Mouse (Mus musculus) embryonic facial prominence, embryonic 13.5 days (tissue): ENCODE results near the gene Abcb11. TPM values are rescaled to one million over a fixed set of nuclear protein-coding genes. Genes with fewer than 3 reads are reported as not detected.

ENCODE experiments used
- ATAC-seq: fragments of 200-750 bp; cut with Nextera tagmentation; 2 replicates; pipeline ENCODE4 v1.8.0; 2017; ENCODE audit warnings: low read depth; ENCODE audit not compliant: insufficient number of reproducible peaks, insufficient read depth, low FRiP score, low TSS enrichment
- H3K27ac ChIP-seq: fragments of 300-500 bp; sonication (generic); 2 replicates; pipeline ENCODE4 v1.5.1; 2015; ENCODE audit warnings: moderate library complexity, mild to moderate bottlenecking, inconsistent platforms
- H3K27me3 ChIP-seq: fragments of 300-500 bp; sonication (generic); 2 replicates; pipeline ENCODE4 v1.6.1; 2015; ENCODE audit warnings: mild to moderate bottlenecking, inconsistent platforms
- H3K36me3 ChIP-seq: fragments of 300-500 bp; sonication (generic); 2 replicates; pipeline ENCODE4 v1.6.1; 2015; ENCODE audit warnings: mild to moderate bottlenecking, inconsistent platforms
- H3K4me1 ChIP-seq: fragments of 300-500 bp; sonication (generic); 2 replicates; pipeline ENCODE4 v1.6.1; 2015; ENCODE audit warnings: inconsistent platforms
- H3K4me2 ChIP-seq: fragments of 300-500 bp; sonication (generic); 2 replicates; pipeline ENCODE4 v1.6.1; 2015; ENCODE audit warnings: moderate library complexity, mild to moderate bottlenecking, inconsistent platforms
- H3K4me3 ChIP-seq: fragments of 300-500 bp; sonication (generic); 2 replicates; pipeline ENCODE4 v1.5.1; 2015; ENCODE audit warnings: mild to moderate bottlenecking, inconsistent platforms
- H3K9ac ChIP-seq: fragments of 300-500 bp; sonication (generic); 2 replicates; pipeline ENCODE4 v1.6.1; 2015; ENCODE audit warnings: mild to moderate bottlenecking, inconsistent platforms
- H3K9me3 ChIP-seq: fragments of 300-500 bp; sonication (generic); 2 replicates; pipeline ENCODE4 v1.6.1; 2016; ENCODE audit warnings: inconsistent platforms
- WGBS: fragments of 180-500 bp; shearing (Covaris S2); methylation state at CpG from one replicate; pipeline ENCODE4 v1.1.7; 2015; ENCODE audit warnings: mixed read lengths; 5-methylcytosine and 5-hydroxymethylcytosine counted together
- polyA plus RNA-seq: library from polyadenylated mRNA; unstranded; fragments of >200 nt; fragmentation: Nextera tagmentation; extraction: Ambion mirVana; gene quantifications from 2 replicates; pipeline ENCODE4 v1.2.1, GENCODE M21; 2015

The Abcb11 gene
- polyA plus RNA-seq, 1 experiment from 2014 or later, result not detected

GRCm38 (mm10) chr2:69247081-69247480, 95.3 kb downstream of the Abcb11 start:
- Histone ChIP-seq H3K4me3 (no peak overlapping the region), H3K27ac (no peak overlapping the region), H3K27me3 (no peaks in the 10 kb centered on the region), H3K36me3 (no peaks in the 10 kb centered on the region), H3K4me2 (no peak overlapping the region), H3K9ac (no peak overlapping the region), H3K4me1 (no peaks in the 10 kb centered on the region), H3K9me3 (no peaks in the 10 kb centered on the region)
- WGBS, result 98% methylated on average over 1 of the region's 1 CpGs
- no peak for ATAC-seq

GRCm38 (mm10) chr2:69244924-69245323, 97.5 kb downstream of the Abcb11 start:
- 33% methylated on average over 2 of the region's 2 CpGs for WGBS
- H3K4me3 ChIP-seq, result no peak overlapping the region

GRCm38 (mm10) chr2:69239315-69239714, 103.1 kb downstream of the Abcb11 start:
- Histone ChIP-seq H3K36me3 (no peaks in the 10 kb centered on the region), H3K4me2 (no peak overlapping the region), H3K9ac (no peak overlapping the region), H3K4me3 (no peak overlapping the region), H3K9me3 (no peaks in the 10 kb centered on the region), H3K27me3 (no peaks in the 10 kb centered on the region), H3K27ac (no peak overlapping the region), H3K4me1 (no peaks in the 10 kb centered on the region)
- ATAC-seq, result no peak
- WGBS, result 92% methylated on average over 9 of the region's 9 CpGs

More at GRCm38 (mm10) chr2:69244924-69245323, 97.5 kb downstream of the Abcb11 start:
- no peak for ATAC-seq
- Histone ChIP-seq H3K4me1 (no peaks in the 10 kb centered on the region), H3K27ac (no peak overlapping the region), H3K4me2 (no peak overlapping the region), H3K9me3 (no peaks in the 10 kb centered on the region), H3K9ac (no peak overlapping the region), H3K36me3 (no peaks in the 10 kb centered on the region), H3K27me3 (no peaks in the 10 kb centered on the region)

GRCm38 (mm10) chr2:69234976-69235678, 107.3 kb downstream of the Abcb11 start:
- Histone ChIP-seq H3K27ac (no peak overlapping the region), H3K4me2 (no peak overlapping the region), H3K9me3 (no peaks in the 10 kb centered on the region), H3K27me3 (no peaks in the 10 kb centered on the region), H3K4me1 (no peaks in the 10 kb centered on the region), H3K4me3 (no peak overlapping the region), H3K9ac (no peak overlapping the region), H3K36me3 (no peaks in the 10 kb centered on the region)
- no peak for ATAC-seq
- 85% methylated on average over 5 of the region's 5 CpGs for WGBS

DNA sequence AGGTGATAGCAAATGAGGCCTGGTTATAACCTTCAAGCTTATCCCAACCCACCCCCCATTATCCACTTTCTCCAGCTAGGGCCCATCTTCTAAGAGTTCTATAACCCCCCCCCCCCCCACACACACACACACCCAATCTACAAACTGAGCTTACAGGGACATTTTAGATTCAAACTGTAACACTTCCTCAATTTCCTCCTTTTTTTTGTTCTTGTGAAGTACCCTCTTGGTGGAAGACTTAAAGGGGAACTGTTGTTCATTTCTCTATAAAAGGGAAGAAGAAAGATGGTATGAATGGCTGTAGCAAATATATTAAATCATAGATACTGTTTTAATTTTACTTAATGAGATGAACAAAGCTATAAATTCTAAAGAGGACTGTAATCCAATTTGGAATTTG, 110.3 kb downstream of the Abcb11 start:
- Histone ChIP-seq H3K4me3 (no peak overlapping the region), H3K9ac (no peak overlapping the region), H3K36me3 (no peaks in the 10 kb centered on the region), H3K9me3 (no peaks in the 10 kb centered on the region), H3K27ac (no peak overlapping the region), H3K4me1 (no peaks in the 10 kb centered on the region), H3K27me3 (no peaks in the 10 kb centered on the region), H3K4me2 (no peak overlapping the region)
- no peak for ATAC-seq

- no peak overlapping the region for H3K9ac ChIP-seq
- no peak overlapping the region for H3K4me3 ChIP-seq
- no peak overlapping the region for H3K4me2 ChIP-seq
- H3K36me3 ChIP-seq, result no peaks in the 10 kb centered on the region
- H3K27me3 ChIP-seq, result no peaks in the 10 kb centered on the region
- 88% methylated on average over 2 of the region's 2 CpGs for WGBS
- H3K4me1 ChIP-seq, result no peaks in the 10 kb centered on the region
- no peak for ATAC-seq
- no peaks in the 10 kb centered on the region for H3K9me3 ChIP-seq
- H3K27ac ChIP-seq, result no peak overlapping the region
Measured at GRCm38 (mm10) chr2:69230137-69230536, 112.3 kb downstream of the Abcb11 start.

DNA sequence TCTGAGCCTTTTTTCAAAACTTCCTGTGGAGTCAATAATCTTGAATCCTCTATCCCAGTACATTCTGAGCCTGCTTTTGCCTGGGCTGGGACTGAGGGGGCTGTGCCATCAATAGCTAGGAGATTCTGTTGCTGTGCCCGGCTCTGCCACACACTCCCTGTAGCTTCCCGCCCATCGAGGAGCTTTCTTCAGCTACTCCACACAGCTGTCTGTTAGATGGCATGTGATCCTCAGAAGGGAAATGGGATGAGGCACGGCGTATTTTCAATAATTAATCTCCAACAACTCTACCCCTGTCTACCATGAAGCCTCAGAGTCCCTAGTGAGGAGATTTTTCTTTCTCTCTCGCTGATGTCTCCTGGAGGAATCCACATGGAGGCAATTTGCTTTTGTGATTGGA, 113.8 kb downstream of the Abcb11 start:
- Histone ChIP-seq H3K9ac (no peak overlapping the region), H3K4me3 (no peak overlapping the region), H3K27me3 (no peaks in the 10 kb centered on the region), H3K4me2 (no peak overlapping the region), H3K4me1 (no peaks in the 10 kb centered on the region), H3K27ac (no peak overlapping the region), H3K36me3 (no peaks in the 10 kb centered on the region), H3K9me3 (no peaks in the 10 kb centered on the region)
- WGBS, result 49% methylated on average over 6 of the region's 6 CpGs
- no peak for ATAC-seq

GRCm38 (mm10) chr2:69226876-69227275, 115.5 kb downstream of the Abcb11 start:
- no peaks in the 10 kb centered on the region for H3K36me3 ChIP-seq
- no peak for ATAC-seq
- H3K4me2 ChIP-seq, result no peak overlapping the region
- no peaks in the 10 kb centered on the region for H3K27me3 ChIP-seq
- H3K27ac ChIP-seq, result no peak overlapping the region
- no peak overlapping the region for H3K4me3 ChIP-seq
- no peak overlapping the region for H3K9ac ChIP-seq
- H3K9me3 ChIP-seq, result no peaks in the 10 kb centered on the region
- no peaks in the 10 kb centered on the region for H3K4me1 ChIP-seq
- WGBS, result 88% methylated on average over 9 of the region's 9 CpGs

DNA sequence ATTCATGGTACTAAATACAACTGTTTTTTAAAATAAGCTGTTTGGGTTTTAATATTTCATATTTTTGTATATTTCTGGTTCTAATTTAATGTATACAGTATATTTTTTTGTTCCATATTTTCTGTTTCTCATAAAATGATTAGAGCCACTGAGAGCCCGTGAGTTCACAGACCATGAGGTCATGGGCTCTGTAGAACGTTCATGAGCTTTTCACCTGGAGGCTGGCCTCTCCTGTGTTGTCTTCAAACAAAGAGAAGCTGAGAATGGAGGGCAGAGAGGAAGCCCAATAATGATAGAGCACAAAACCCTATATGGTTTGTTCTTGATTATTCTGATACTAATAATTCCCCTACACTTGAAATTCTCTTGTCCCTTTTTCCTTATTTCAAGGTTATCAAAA, 117.7 kb downstream of the Abcb11 start:
- H3K27me3 ChIP-seq, result no peaks in the 10 kb centered on the region
- H3K36me3 ChIP-seq, result no peaks in the 10 kb centered on the region
- H3K4me3 ChIP-seq, result no peak overlapping the region
- 44% methylated on average over 2 of the region's 2 CpGs for WGBS
- no peak for ATAC-seq
- H3K9me3 ChIP-seq, result no peaks in the 10 kb centered on the region
- H3K27ac ChIP-seq, result no peak overlapping the region
- H3K4me2 ChIP-seq, result no peak overlapping the region
- no peaks in the 10 kb centered on the region for H3K4me1 ChIP-seq
- no peak overlapping the region for H3K9ac ChIP-seq

DNA sequence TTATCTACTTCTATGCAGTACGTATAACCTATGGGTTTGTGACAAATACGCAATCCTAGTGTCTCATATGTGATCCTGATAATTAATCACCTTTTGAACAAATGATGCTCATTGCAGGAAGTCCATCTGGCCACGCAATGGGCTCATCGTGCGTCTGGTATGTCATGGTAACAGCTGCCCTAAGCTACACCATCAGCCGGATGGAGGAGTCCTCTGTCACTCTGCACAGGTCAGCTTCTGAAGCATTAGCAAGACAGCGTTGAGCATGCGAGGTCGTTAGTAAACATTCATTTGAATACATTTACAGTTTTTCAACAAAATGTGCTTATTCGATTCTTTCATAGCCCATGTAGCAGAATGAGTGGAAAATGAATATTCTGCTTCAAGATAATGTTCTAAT, 119.6 kb downstream of the Abcb11 start:
- no peak overlapping the region for H3K4me2 ChIP-seq
- no peak overlapping the region for H3K9ac ChIP-seq
- H3K27ac ChIP-seq, result no peak overlapping the region
- H3K9me3 ChIP-seq, result no peaks in the 10 kb centered on the region
- 83% methylated on average over 10 of the region's 10 CpGs for WGBS
- H3K4me3 ChIP-seq, result no peak overlapping the region
- ATAC-seq, result no peak
- H3K36me3 ChIP-seq, result no peaks in the 10 kb centered on the region
- H3K27me3 ChIP-seq, result no peaks in the 10 kb centered on the region
- no peaks in the 10 kb centered on the region for H3K4me1 ChIP-seq

DNA sequence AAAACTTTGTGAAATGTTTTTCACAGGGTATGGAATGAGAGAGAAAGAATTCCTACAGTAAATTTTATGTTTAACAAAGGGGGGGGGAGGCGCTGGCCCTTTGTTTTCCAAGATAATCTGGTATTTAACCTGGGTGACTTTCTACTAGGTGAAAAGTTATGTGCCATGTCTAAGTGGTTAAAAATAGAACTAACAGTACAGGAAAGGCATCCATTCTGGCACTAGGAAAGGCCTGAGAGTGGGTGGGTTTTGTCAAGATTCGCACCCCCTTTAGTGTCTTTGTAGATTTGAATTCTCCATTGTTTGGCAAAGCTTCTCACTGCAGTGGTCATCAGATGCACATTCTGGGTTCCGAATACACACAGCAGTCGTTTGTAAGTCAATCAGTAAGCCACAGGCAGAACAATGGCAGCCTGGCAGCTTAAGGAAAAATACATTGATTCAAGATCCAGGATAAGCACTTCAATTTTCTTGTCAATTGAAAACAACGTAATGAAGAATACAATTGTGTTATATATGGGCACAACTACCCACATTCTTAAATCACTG, 120.5 kb downstream of the Abcb11 start:
- WGBS, result 48% methylated on average over 5 of the region's 5 CpGs
- Histone ChIP-seq H3K9me3 (no peaks in the 10 kb centered on the region), H3K36me3 (no peaks in the 10 kb centered on the region), H3K4me3 (no peak overlapping the region), H3K4me1 (no peaks in the 10 kb centered on the region), H3K9ac (no peak overlapping the region), H3K27ac (no peak overlapping the region), H3K27me3 (no peaks in the 10 kb centered on the region), H3K4me2 (no peak overlapping the region)
- ATAC-seq, result no peak

DNA sequence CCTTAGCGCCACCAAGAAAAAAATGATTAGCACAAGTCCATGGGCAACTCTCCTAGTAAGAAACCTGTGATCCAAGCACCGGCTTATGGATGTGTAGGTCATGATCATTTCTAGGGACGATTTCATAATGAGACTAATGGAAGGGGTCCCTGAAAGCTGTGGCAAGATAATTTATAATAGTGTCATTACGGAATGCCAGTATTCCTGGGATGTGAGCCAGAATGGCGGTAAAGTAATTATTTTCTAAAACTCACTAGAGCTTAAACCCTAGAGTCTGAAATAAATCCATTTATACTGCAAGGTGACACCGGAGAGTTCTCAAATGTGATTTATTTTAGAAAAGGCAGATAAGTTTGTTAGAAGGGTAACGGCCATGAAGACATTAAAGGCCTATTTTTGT, 127.2 kb downstream of the Abcb11 start:
- Histone ChIP-seq H3K4me3 (no peak overlapping the region), H3K27me3 (no peaks in the 10 kb centered on the region), H3K27ac (no peak overlapping the region; the same call in 1 of the 2 replicates), H3K9me3 (no peaks in the 10 kb centered on the region), H3K36me3 (no peaks in the 10 kb centered on the region), H3K4me1 (no peaks in the 10 kb centered on the region), H3K9ac (no peak overlapping the region), H3K4me2 (no peak overlapping the region)
- ATAC-seq, result no peak
- WGBS, result 71% methylated on average over 7 of the region's 7 CpGs
